Comparison of ENCODE assay signal across 12 mouse cellular contexts in the genomic region with DNA sequence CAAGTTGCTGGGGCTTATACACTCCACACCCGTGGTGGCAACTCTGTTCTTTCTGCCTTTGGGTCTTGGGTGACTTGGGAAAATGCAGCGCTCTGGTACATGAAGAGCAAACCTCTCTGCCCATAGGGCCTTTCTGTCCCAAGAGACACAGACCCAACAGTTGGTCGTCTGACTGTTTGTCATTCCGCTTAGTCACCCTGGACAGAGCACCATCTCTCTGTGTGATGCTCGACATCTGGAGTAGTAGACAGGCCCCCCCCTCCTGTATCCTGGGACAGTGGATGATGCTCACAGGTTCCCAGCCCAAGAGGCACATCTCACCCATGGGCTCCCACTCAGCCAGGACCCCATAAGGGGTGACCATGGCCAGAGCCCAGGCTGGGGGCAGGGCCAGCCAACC. TPM values are rescaled to one million over a fixed set of nuclear protein-coding genes. Genes with fewer than 3 reads are reported as not detected.
A peak's percentile ranks its signal among the peaks of the same experiment; 100 is the strongest.
DNase-seq lines count a peak whose midpoint lies in the region; ATAC-seq and TF ChIP-seq lines count a peak whose summit lies in the region.
"Had no signal": no experiment of that assay in that cellular context is flagged by ENCODE, and none has a peak within 500 bp of the region (broad histone marks: within the 10 kb centered on the region; RNA-seq: fewer than 3 reads in every experiment).

No protein-coding gene starts in this region.

- H3K4me2 ChIP-seq in heart, embryonic 12.5 days, result no peak overlapping the region
- H3K4me2 ChIP-seq in embryonic facial prominence, embryonic 15.5 days (replicated peaks), result no peak overlapping the region
- no peak overlapping the region; the same call in 1 of the 2 replicates for H3K4me2 ChIP-seq in midbrain, postnatal 0 days (ENCODE audit: low read depth, low read length, poor library complexity, severe bottlenecking)
- no peak overlapping the region for H3K4me2 ChIP-seq in intestine, postnatal 0 days (replicated peaks; ENCODE audit: low read depth)
- H3K4me2 ChIP-seq: kidney, embryonic 15.5 days had no signal

- 0 out of 2 replicates have a peak, but pooled peaks cover 8% of the 10 kb centered on the region for H3K36me3 ChIP-seq in heart, embryonic 10.5 days
- H3K36me3 ChIP-seq in heart, embryonic 12.5 days, result no peaks in the 10 kb centered on the region
- no peaks in the 10 kb centered on the region for H3K36me3 ChIP-seq in embryonic facial prominence, embryonic 15.5 days
- peaks cover 6% of the 10 kb centered on the region; the same call in 1 of the 2 replicates for H3K36me3 ChIP-seq in macrophage (ENCODE audit: inconsistent target)
- no peaks in the 10 kb centered on the region for H3K36me3 ChIP-seq in midbrain, postnatal 0 days (ENCODE audit: insufficient read depth, low read length)
- no peaks in the 10 kb centered on the region; the same call in 1 of the 2 replicates for H3K36me3 ChIP-seq in intestine, postnatal 0 days (ENCODE audit: control insufficient read depth, insufficient read depth)
- H3K36me3 ChIP-seq: kidney, embryonic 15.5 days had no signal

- peak overlapping the region; percentile 6; the same call in 1 of the 2 replicates for H3K27ac ChIP-seq in heart, embryonic 10.5 days
- H3K27ac ChIP-seq in heart, embryonic 12.5 days (ENCODE audit: poor library complexity, severe bottlenecking), result no peak overlapping the region
- 0 out of 2 replicates have a peak overlapping the region, but pooled peaks have one; percentile 17 for H3K27ac ChIP-seq in embryonic facial prominence, embryonic 15.5 days (replicated peaks)
- H3K27ac ChIP-seq in macrophage, result peak overlapping the region; percentile 13; the same call in 1 of the 2 replicates
- no peak overlapping the region for H3K27ac ChIP-seq in midbrain, postnatal 0 days (ENCODE audit: low read depth, low read length)
- H3K27ac ChIP-seq in intestine, postnatal 0 days (ENCODE audit: low read depth, low read length), result no peak overlapping the region
- H3K27ac ChIP-seq: heart, adult 2 months; kidney, embryonic 15.5 days; layer of hippocampus, adult 2 months had no signal

- peaks cover 100% of the 10 kb centered on the region for H3K79me2 ChIP-seq in macrophage (ENCODE audit: inconsistent target)

- H3K4me1 ChIP-seq in heart, embryonic 10.5 days, result peaks cover 79% of the 10 kb centered on the region
- peaks cover 67% of the 10 kb centered on the region for H3K4me1 ChIP-seq in heart, embryonic 12.5 days (replicated peaks)
- peaks cover 63% of the 10 kb centered on the region for H3K4me1 ChIP-seq in embryonic facial prominence, embryonic 15.5 days
- peaks cover 10% of the 10 kb centered on the region; the same call in 1 of the 2 replicates for H3K4me1 ChIP-seq in midbrain, postnatal 0 days (ENCODE audit: insufficient read depth, low read length)
- H3K4me1 ChIP-seq in intestine, postnatal 0 days (replicated peaks; ENCODE audit: control insufficient read depth, insufficient read depth, low read length), result peaks cover 11% of the 10 kb centered on the region; the same call in 1 of the 2 replicates

- no peak overlapping the region for H3K9ac ChIP-seq in heart, embryonic 12.5 days
- H3K9ac ChIP-seq in embryonic facial prominence, embryonic 15.5 days, result no peak overlapping the region
- H3K9ac ChIP-seq in midbrain, postnatal 0 days (replicated peaks; ENCODE audit: low read length, poor library complexity, severe bottlenecking), result peak overlapping the region; percentile 36; the same call in 1 of the 2 replicates
- H3K9ac ChIP-seq in intestine, postnatal 0 days (ENCODE audit: low read depth, low read length), result no peak overlapping the region
- H3K9ac ChIP-seq: kidney, embryonic 15.5 days had no signal

- no peaks in the 10 kb centered on the region for H3K9me3 ChIP-seq in heart, embryonic 10.5 days
- no peaks in the 10 kb centered on the region for H3K9me3 ChIP-seq in heart, embryonic 12.5 days (replicated peaks)
- H3K9me3 ChIP-seq in embryonic facial prominence, embryonic 15.5 days (replicated peaks), result no peaks in the 10 kb centered on the region
- H3K9me3 ChIP-seq in midbrain, postnatal 0 days (ENCODE audit: low read length), result no peaks in the 10 kb centered on the region
- H3K9me3 ChIP-seq in intestine, postnatal 0 days (ENCODE audit: control insufficient read depth), result no peaks in the 10 kb centered on the region
- H3K9me3 ChIP-seq: kidney, embryonic 15.5 days had no signal

- no peak for DNase-seq in heart, embryonic 10.5 days (ENCODE audit: low spot score)
- DNase-seq in midbrain, postnatal 0 days (ENCODE audit: low spot score), result no peak
- DNase-seq in gastrocnemius, postnatal 25 days, result no peak
- DNase-seq: heart, adult 2 months had no signal

- H3K4me3 ChIP-seq in heart, embryonic 10.5 days, result no peak overlapping the region
- H3K4me3 ChIP-seq in heart, embryonic 12.5 days, result no peak overlapping the region
- no peak overlapping the region for H3K4me3 ChIP-seq in embryonic facial prominence, embryonic 15.5 days (replicated peaks)
- no peak overlapping the region for H3K4me3 ChIP-seq in macrophage (ENCODE audit: inconsistent target)
- H3K4me3 ChIP-seq in midbrain, postnatal 0 days (ENCODE audit: low read depth, low read length), result no peak overlapping the region
- no peak overlapping the region for H3K4me3 ChIP-seq in intestine, postnatal 0 days (ENCODE audit: low read depth, low read length)
- H3K4me3 ChIP-seq: heart, adult 2 months; kidney, embryonic 15.5 days; layer of hippocampus, adult 2 months; myocyte had no signal

- no peak for ATAC-seq in heart, embryonic 12.5 days (ENCODE audit: insufficient number of reproducible peaks, low FRiP score)
- ATAC-seq in embryonic facial prominence, embryonic 15.5 days (ENCODE audit: insufficient number of reproducible peaks, low FRiP score, low TSS enrichment, low read depth), result no peak
- no peak for ATAC-seq in midbrain, postnatal 0 days (ENCODE audit: low FRiP score)
- ATAC-seq in monocyte, adult 5-6 weeks (replicated peaks; ENCODE audit: insufficient number of reproducible peaks, low FRiP score, low TSS enrichment, poor library complexity, severe bottlenecking), result no peak
- no peak for ATAC-seq in intestine, postnatal 0 days

- 73% methylated on average over 5 of the region's 5 CpGs for WGBS in heart, embryonic 10.5 days
- 73% methylated on average over 5 of the region's 5 CpGs for WGBS in heart, embryonic 12.5 days
- 74% methylated on average over 5 of the region's 5 CpGs for WGBS in embryonic facial prominence, embryonic 15.5 days
- WGBS in macrophage (ENCODE audit: missing documents), result 45% methylated on average over 5 of the region's 5 CpGs
- WGBS in midbrain, postnatal 0 days, result 66% methylated on average over 5 of the region's 5 CpGs
- WGBS in intestine, postnatal 0 days, result 78% methylated on average over 5 of the region's 5 CpGs

- no peak for TF ChIP-seq CTCF in midbrain, postnatal 0 days (IDR thresholded peaks at IDR 0.05)
- TF ChIP-seq CTCF in intestine, postnatal 0 days (IDR thresholded peaks at IDR 0.05; ENCODE audit: low read depth), result no peak

- H3K27me3 ChIP-seq in heart, embryonic 10.5 days (ENCODE audit: insufficient read depth, poor library complexity, severe bottlenecking), result no peaks in the 10 kb centered on the region
- no peaks in the 10 kb centered on the region for H3K27me3 ChIP-seq in heart, embryonic 12.5 days (replicated peaks)
- H3K27me3 ChIP-seq in embryonic facial prominence, embryonic 15.5 days, result no peaks in the 10 kb centered on the region
- no peaks in the 10 kb centered on the region for H3K27me3 ChIP-seq in midbrain, postnatal 0 days (ENCODE audit: insufficient read depth, low read length)
- no peaks in the 10 kb centered on the region for H3K27me3 ChIP-seq in intestine, postnatal 0 days (replicated peaks; ENCODE audit: control insufficient read depth, insufficient read depth, low read length)
- H3K27me3 ChIP-seq: kidney, embryonic 15.5 days had no signal

RNA-seq across cellular contexts. Expression of a gene that starts 38.6 kb away (rescaled TPM):
- polyA plus RNA-seq in heart, embryonic 10.5 days (2016; fragmentation: Nextera tagmentation; extraction: Ambion mirVana), result 14.8 and 20.8 TPM in 2 replicates
- polyA plus RNA-seq in heart, embryonic 12.5 days (2016; fragmentation: Nextera tagmentation; extraction: Ambion mirVana), result 13.5 and 13.7 TPM in 2 replicates
- 22.0 and 22.9 TPM in 2 replicates for polyA plus RNA-seq in embryonic facial prominence, embryonic 15.5 days (2015; fragmentation: Nextera tagmentation; extraction: Ambion mirVana)
- total RNA-seq in macrophage (2018; cell fraction: chromatin; rRNA removed), result 100 to 1,000 TPM in 9 of 26 experiments, 10 to 100 TPM in 17; 10.9 to 127 (median 87.0) TPM
- 10 to 100 TPM; 18.9 to 85.9 (median 65.4) TPM for total RNA-seq in macrophage (2018; cell fraction: cytosol; rRNA removed)
- 100 to 1,000 TPM in 9 of 26 experiments, 10 to 100 TPM in 17; 15.7 to 151 (median 83.9) TPM for total RNA-seq in macrophage (2018; cell fraction: nucleus; rRNA removed)
- 33.7 to 69.0 TPM (median 50.1 TPM) in 3 replicates for polyA plus RNA-seq in macrophage (2018)
- 25.1 and 33.6 TPM in 2 replicates for total RNA-seq in midbrain, postnatal 0 days (2014; rRNA removed)
- 9.8 and 10.7 TPM in 2 replicates for polyA plus RNA-seq in midbrain, postnatal 0 days (2015; fragmentation: Nextera tagmentation; extraction: Ambion mirVana)
- total RNA-seq in monocyte, adult 5-6 weeks (2017), result 55.9 to 77.3 TPM (median 60.7 TPM) in 3 replicates
- 10 to 100 TPM; 20.8 to 27.9 TPM for total RNA-seq in gastrocnemius, postnatal 25 days (2021)
- polyA plus RNA-seq in intestine, postnatal 0 days (2015; fragmentation: Nextera tagmentation; extraction: Ambion mirVana), result 8.5 and 9.4 TPM in 2 replicates

RNA-seq across cellular contexts. Expression of a gene that starts 51.9 kb away (rescaled TPM):
- 830 and 1,266 TPM in 2 replicates for polyA plus RNA-seq in heart, embryonic 10.5 days (2016; fragmentation: Nextera tagmentation; extraction: Ambion mirVana)
- polyA plus RNA-seq in heart, embryonic 12.5 days (2016; fragmentation: Nextera tagmentation; extraction: Ambion mirVana), result 1,569 and 1,607 TPM in 2 replicates
- polyA plus RNA-seq in embryonic facial prominence, embryonic 15.5 days (2015; fragmentation: Nextera tagmentation; extraction: Ambion mirVana), result 546 and 574 TPM in 2 replicates
- 100 to 1,000 TPM in 3 of 26 experiments, 10 to 100 TPM in 19, 1 to 10 TPM in 4; 5.1 to 131 (median 33.7) TPM for total RNA-seq in macrophage (2018; cell fraction: chromatin; rRNA removed)
- total RNA-seq in macrophage (2018; cell fraction: cytosol; rRNA removed), result 10 to 100 TPM; 35.0 to 94.6 (median 64.7) TPM
- 100 to 1,000 TPM in 1 of 26 experiments, 10 to 100 TPM in 25; 17.1 to 112 (median 41.7) TPM for total RNA-seq in macrophage (2018; cell fraction: nucleus; rRNA removed)
- polyA plus RNA-seq in macrophage (2018), result 72.5 to 101 TPM (median 88.0 TPM) in 3 replicates
- total RNA-seq in midbrain, postnatal 0 days (2014; rRNA removed), result 122 and 136 TPM in 2 replicates
- polyA plus RNA-seq in midbrain, postnatal 0 days (2015; fragmentation: Nextera tagmentation; extraction: Ambion mirVana), result 115 and 124 TPM in 2 replicates
- total RNA-seq in monocyte, adult 5-6 weeks (2017), result 23.3 to 27.2 TPM (median 24.2 TPM) in 3 replicates
- 100 to 1,000 TPM; 102 to 256 TPM for total RNA-seq in gastrocnemius, postnatal 25 days (2021)
- 185 and 190 TPM in 2 replicates for polyA plus RNA-seq in intestine, postnatal 0 days (2015; fragmentation: Nextera tagmentation; extraction: Ambion mirVana)

Comparison
In these comparisons a context has a peak if more than half of its experiments do, and no peak if none do; other contexts are left out.
1. H3K27ac ChIP-seq: peak in heart, embryonic 10.5 days (single experiment), embryonic facial prominence, embryonic 15.5 days (single experiment) and macrophage (single experiment); none in heart, embryonic 12.5 days (single experiment), midbrain, postnatal 0 days (single experiment) and intestine, postnatal 0 days (single experiment).